Mouse (Mus musculus): ENCODE measurements around the gene H2al2b.
"Not testable (repeated sequence)": the region's sequence is repeated elsewhere in the genome, so short reads cannot be mapped to it uniquely, and the experiment has no call there.

The H2al2b gene

DNA sequence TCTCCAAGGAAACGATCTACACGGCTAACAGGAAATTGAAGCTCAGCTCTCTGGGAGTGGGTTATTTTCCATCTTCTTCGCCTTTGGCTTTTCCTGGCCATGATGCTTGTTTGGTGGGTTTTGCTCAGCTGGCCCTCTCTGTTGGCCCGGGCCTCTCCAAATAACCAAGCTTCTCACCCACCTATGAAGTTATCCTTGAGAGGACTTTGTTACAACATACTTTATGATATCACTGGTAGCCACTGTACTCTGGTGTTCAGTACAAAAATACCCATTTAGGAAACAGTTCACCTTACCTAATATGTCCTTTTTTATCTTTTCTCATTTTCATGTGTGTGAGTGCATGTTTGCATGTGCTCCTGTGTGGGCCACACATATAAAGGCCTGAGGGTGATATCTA, at the start of gene H2al2b:
H2al2b (minus strand) TSS at position 101 of the 400 bp plus-strand sequence.
- DNase-seq: not testable (repeated sequence)

All from kidney, postnatal 4 days (tissue).